Mouse (Mus musculus) spleen, adult 12 weeks (tissue): ENCODE measurements around the gene Kbtbd12.

Source experiments
- DNase-seq: peaks from one replicate; pipeline ENCODE4 v3.0.0; 2022; ENCODE audit warnings: low spot score

Kbtbd12 gene

GRCm38 (mm10) chr6:88549137-88549814, 88.5 kb downstream of the Kbtbd12 start:
- DNase-seq = peak; percentile 55

GRCm38 (mm10) chr6:88548405-88549049, 89.2 kb downstream of the Kbtbd12 start:
- no peak for DNase-seq

DNA sequence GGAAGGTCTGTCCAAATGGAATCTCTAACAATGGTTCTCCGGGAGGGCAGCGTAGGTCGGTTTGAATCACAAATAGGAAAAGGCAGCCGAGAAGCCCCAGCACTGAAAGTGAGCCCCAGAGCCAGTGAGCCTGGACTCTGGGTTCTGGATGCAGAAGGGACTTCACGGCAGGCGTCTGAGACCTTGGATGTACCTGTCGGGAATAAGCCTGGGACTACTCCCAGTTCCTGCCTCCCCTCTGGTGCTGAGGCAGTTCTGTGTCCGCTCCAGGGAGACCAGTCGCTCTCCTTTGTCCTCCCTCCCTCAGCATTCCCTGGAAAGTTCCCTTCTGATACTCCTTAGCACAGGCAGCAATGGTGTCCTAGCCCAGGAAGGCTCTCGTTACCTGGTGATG, 92.4 kb downstream of the Kbtbd12 start:
- DNase-seq = no peak

DNA sequence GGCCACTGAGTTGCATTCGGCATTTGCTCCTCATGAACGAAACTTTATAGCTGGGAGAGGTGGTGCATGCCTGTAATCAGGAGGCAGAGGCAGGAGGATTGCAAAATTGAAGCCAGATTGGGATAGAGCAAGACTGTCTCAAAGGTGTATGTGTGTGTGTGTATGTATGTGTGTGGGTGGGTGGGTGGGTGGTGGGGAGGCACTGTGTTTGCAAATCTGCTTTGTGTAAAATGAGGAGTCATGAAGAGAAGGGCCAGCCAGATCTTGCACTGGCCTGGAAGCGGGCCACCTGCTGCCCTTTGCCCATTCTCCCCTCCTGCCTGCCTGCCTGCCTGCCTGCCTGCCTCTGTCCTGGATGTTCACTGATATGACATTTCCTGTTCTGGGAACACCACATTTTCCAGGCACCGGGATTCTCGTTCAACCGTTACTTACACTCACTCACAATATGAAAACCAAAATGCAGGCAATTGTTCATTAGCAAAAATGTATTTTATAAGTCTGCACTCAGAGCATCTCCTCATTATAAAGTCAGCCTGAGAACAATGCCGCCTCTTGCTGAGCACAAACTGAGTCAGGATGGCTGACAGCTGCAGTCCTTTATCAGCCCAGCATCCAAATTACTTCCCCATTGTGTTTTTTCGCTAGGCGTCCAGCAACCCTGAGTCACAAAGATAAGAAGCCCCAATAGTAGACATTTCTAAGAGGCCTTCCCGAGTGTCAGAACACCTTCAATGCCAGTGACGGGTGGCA, 92.9 kb downstream of the Kbtbd12 start:
- DNase-seq = no peak

- DNase-seq = no peak
Observed at GRCm38 (mm10) chr6:88544241-88544640, 93.5 kb downstream of the Kbtbd12 start.

GRCm38 (mm10) chr6:88540093-88540755, 97.5 kb downstream of the Kbtbd12 start:
- DNase-seq = no peak

- no peak for DNase-seq
Observed at GRCm38 (mm10) chr6:88530306-88530705, 107.4 kb downstream of the Kbtbd12 start.

DNA sequence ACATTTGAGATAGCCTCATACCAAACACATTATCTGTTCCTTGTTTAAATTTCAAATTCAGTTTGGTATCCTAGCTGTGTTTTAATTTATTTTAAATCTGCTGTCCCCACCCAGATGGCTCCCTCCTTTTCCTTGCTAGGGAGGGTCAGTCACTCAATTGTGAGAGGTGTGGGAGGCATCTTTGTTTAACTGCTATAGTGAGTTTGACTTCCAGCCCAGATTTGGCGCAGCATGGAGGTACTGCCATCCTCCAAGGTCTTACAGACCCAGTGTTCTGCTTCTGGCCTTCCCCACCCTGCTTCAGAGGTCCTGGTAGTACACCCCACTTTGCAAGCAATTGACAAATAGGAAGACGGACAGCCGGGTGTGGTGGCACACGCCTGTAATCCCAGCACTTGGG, 113.7 kb downstream of the Kbtbd12 start:
- DNase-seq = no peak

- no peak for DNase-seq
Observed at GRCm38 (mm10) chr6:88523451-88523850, 114.3 kb downstream of the Kbtbd12 start.

DNA sequence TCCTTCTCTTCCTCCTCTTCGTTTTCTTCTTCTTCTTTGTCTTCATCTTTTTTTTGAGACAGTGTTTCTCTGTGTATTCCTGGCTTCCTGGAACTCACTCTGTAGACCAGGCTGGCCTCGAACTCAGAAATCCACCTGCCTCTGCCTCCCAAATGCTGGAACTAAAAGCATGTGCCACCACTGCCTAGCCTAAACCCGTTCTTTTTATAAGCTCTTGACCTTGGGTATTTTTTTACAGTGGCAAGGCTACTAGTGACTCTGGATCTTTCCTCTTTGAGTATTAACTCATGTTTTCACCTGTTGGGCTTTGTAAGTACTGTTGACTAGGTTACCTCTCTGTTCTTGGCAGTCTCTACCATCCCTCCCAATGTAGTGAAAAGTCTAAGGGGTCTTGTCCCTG, 114.7 kb downstream of the Kbtbd12 start:
- no peak for DNase-seq

DNA sequence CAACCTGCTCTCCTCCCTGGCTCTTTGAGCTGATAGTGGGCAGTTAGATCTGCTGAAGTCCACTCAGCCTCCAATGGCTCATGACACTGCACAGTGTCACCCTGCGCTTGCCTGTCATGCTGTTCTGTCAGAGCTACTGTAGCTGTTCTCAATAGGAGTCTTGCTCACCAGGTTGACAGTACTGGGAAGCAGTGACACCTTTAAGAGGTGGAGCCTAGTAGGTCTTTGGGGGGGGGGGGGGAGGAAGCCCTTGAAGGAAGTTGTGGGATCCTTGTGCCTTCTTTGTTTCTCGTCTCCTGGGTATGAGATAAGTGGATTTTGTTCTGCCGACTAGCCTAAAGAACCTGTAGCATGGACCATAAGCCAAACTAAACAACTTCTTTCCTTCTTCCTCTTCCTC, 115.1 kb downstream of the Kbtbd12 start:
- no peak for DNase-seq

GRCm38 (mm10) chr6:88521821-88522220, 115.9 kb downstream of the Kbtbd12 start:
- DNase-seq = no peak

DNA sequence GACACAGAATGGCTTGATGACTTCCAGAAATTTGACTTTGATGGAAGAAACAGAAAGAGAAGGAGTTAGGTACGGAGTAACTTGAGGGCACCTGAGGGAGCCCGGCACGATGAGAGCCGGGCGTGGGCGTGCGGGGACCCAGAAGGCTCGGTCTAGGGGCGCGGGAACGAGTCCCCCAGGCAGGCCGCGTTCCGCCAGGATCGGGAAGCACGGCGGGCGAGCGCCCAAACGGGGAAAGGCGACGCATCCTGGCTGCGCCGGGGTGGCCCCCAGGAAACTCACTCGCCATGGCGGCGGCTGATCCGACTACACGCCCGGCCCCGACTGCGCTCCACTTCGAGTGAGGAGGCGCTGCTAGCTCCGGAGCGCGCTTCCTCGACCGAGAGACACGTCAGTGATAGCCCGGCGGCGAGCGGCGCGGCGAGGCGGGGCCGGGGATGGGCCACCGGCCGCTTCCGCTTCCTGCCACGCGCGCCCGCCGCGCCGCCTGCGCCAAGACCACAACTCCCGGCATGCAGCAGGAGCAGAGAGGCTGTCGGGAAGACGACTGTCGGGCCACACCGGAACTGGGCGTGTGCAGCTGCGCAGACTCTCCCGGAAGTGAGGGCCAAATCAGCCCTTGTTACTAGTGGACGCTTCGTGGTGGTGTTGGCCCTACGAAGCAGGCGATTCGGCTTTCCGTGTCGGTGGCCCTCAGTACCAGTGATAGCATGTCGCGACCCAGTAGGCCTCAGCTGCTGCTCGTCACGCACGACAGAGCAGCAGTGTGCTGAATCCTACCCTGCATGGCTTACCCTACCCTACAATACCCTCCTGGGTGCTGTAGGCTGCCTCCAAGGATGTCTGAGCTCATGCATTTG, 119.1 kb downstream of the Kbtbd12 start, which contains the start of gene Sec61a1:
Gene Sec61a1, minus strand, starts transcription at position 502 of the 860 bp plus-strand sequence.
- DNase-seq = peak; percentile 92

DNA sequence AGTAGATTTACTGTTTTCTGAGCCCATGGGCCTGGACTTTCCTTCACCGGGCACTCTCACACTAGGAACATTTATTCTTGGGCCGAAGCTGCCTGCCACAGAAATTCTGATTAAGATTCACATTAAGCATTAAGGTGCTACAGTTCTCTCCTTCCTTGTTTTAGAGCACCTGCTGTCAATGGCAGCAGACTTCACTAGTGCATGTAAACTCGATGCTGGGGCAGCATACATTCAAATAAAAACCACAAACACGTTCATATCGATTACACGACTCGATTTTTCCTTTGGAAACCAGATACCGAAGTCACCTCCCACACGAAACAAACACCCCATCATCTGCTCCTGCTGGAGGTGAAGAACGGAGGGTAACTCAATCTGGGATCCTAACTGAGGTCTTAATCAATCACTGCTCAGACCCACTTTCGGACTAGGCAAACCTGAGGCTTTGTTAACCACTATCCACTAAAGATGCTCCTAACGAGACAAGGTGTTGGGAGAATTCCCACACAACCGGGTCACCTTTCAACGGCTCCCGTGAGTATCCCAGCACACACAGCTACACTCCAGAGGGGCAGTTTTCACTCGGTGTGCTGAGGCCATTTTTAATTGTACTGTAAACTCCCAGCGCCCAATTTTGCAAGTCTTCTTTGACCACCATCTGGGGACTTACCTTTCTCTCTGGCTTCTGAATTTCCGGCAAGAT, 119.9 kb downstream of the Kbtbd12 start:
- DNase-seq = no peak

- no peak for DNase-seq
Observed at GRCm38 (mm10) chr6:88516667-88517066, 121.1 kb downstream of the Kbtbd12 start.

- no peak for DNase-seq
Observed at GRCm38 (mm10) chr6:88515971-88516370, 121.8 kb downstream of the Kbtbd12 start.

DNA sequence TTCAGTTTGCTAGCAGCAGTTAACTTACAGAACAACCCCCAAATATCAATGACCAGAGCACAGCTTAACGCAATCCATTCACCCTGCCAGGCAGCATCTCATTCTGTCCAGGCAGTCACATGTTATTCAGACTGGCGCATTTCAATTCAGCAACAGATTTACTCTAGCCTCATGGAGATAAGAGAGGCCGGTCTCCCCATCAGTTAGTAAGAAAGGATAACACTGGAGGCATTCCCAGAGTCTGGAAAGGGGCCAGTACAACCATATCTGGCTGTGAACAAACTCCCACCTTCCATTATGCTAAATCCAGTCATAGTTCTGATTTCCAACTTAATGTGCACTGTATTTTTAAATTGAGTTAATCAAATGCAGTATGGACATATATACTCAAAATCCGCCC, 123.2 kb downstream of the Kbtbd12 start:
- no peak for DNase-seq

DNA sequence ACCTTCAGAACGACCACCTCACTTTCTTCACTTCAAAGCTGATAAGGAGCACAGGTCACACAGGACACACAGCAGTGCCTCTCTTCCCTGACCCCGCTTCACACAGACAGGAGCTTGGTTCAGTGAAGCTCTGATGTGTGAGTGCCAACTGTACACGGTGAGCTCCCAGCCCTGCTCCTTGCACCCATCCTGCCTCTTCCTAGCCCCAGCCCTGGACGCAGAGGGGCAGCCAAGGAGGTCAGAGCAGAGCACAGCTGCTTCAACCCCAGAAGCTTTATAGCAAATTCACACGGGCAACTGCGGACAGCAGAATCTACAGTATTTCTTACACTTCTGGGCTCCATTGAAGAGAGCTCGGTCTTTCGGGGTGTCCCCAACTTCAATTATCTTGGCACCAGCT, 123.8 kb downstream of the Kbtbd12 start:
- DNase-seq = no peak

DNA sequence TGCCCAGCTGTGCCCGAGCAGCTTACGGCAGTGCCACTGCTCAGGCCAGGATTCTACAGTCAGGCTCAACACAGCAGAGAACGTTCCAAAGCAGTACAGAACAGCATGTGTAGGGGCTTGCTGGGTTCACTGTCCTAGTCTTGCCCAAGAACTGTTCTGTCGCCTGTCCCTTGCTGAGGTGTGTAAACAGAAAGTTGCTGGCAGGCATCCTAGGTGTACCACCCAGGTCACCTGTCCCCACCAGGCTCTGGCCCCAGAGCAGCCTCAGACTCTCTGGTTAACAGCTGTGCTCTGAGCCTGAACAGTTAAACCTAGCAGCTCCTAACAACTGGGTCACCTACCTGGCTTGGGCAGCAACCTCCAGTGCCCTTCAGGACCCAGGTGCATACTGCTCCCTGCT, 134.7 kb downstream of the Kbtbd12 start:
- no peak for DNase-seq

DNA sequence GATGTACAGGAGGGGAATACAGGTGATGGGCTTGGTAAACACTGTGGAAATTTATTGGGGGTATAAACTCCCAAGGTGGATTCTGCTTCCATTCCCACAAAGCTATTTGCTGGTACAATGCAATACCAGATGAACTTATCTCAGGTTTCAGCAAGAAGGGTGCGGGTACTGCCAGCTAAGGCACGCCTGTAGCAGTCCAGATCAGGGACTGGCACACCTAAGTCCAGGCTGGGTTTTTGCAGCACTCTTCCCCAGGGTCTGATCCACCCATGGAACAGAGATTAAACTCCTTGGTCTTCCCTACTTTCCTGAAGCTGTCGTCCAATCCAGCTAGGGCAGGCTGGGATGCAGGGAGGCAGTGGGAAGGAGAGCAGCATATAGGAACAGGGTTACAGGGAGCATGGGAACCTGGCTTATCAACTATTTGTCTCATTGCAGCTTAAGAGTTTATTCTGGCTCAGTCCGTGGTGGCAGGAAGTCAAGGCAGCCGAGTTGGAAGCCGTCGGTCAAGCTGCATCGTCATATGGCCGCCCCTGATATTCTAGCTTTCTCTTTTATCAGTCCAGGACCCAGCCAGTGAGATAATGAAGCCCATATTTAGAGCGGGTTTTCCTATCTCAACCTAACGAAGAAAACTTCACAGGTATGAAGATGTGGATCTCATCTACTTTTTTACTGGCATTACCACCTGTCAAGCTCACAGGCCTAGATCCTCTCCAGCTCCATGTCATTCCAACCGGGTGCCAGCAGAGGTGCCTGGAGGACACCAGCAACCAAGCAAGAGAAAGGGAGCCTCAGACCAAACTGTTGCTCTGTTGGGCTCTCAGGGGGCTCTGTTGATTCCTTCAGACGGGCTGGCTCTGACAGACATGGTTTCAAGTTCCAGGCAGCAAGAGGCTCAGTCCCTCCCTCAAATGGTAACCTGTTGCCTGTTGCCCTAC, 135.4 kb downstream of the Kbtbd12 start:
- peak; percentile 45 for DNase-seq
